In the genomic region with DNA sequence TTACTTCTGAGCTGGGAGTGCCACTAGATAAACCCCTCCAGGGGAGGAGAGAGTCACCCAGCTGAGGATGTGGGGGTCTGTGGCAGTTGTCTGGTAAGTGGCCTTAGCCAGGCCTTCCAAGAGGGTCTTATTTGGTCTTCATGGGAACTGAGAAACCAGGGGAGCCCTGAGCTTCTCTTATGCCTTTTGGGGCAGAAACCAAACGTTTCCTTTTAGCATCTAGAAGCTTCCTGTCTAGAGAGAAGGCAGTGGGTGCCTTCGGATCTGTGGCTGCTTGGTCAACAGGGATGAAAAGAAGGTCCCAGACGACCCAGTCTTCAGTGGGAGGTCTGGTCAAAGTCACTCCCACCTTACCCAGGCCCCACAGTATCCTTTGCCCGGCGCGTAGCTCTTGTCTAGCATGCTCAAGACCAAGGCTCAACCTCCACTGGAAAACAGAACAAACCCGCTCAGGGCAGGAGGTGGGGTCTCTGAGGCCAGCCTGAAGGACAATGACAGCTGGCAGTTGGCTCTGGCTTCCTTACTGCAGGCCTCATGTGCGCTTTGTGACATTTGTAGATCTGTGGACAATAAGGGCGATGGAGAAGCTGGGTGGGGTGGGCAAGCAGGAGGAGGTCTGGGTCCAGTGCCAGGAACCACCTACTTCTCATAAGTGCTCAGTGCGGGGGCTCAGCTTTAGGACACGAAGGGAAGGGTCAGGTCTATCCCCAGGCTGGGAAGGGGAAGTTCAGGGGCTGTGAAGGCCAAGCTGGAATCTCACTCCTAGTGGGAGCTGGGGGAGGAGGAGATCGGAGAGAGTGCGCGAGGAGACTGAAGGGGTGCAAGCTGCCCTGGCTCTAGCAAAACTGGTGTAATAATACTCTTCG, we compare ENCODE assay signal across 8 mouse cellular contexts. TPM values are rescaled to one million over a fixed set of nuclear protein-coding genes. Genes with fewer than 3 reads are reported as not detected.
DNase-seq lines count a peak whose midpoint lies in the region; ATAC-seq and TF ChIP-seq lines count a peak whose summit lies in the region.

TSS of gene Gm572 (plus strand) at position 27 of the 866 bp plus-strand sequence.

- no peaks in the 10 kb centered on the region for H3K36me3 ChIP-seq in heart, embryonic 10.5 days
- no peaks in the 10 kb centered on the region for H3K36me3 ChIP-seq in limb, embryonic 14.5 days (ENCODE audit: control insufficient read depth, insufficient read depth, low read length)

- H3K4me2 ChIP-seq in limb, embryonic 14.5 days (replicated peaks; ENCODE audit: low read depth, low read length, severe bottlenecking) = peak within 1 kb of the TSS; percentile 35; the same call in 1 of the 2 replicates

- no peaks in the 10 kb centered on the region for H3K9me3 ChIP-seq in heart, embryonic 10.5 days
- H3K9me3 ChIP-seq in limb, embryonic 14.5 days (ENCODE audit: control insufficient read depth, low read length) = no peaks in the 10 kb centered on the region

- H3K27ac ChIP-seq in heart, embryonic 10.5 days = peak within 1 kb of the TSS; percentile 72
- H3K27ac ChIP-seq in limb, embryonic 14.5 days (replicated peaks; ENCODE audit: low read depth, low read length) = no peak within 1 kb of the TSS

- no peak for TF ChIP-seq POLR2A in limb, embryonic 14.5 days (IDR thresholded peaks at IDR 0.05; ENCODE audit: borderline replicate concordance, extremely low read depth, insufficient read depth, insufficient read length)

- H3K4me1 ChIP-seq in heart, embryonic 10.5 days = peaks cover 10% of the 10 kb centered on the region
- peaks cover 9% of the 10 kb centered on the region; the same call in 1 of the 2 replicates for H3K4me1 ChIP-seq in limb, embryonic 14.5 days (ENCODE audit: control insufficient read depth, insufficient read depth, low read length)

- no peak within 1 kb of the TSS for H3K9ac ChIP-seq in limb, embryonic 14.5 days (ENCODE audit: low read depth, low read length, severe bottlenecking)

- no peak for DNase-seq in heart, embryonic 10.5 days (ENCODE audit: low spot score)
- DNase-seq in heart, adult 11 months = no peak
- DNase-seq in thymus, postnatal 0 days (ENCODE audit: low spot score) = peak; percentile 53
- no peak for DNase-seq in thymus, postnatal 14 days
- peak; percentile 42 for DNase-seq in limb, embryonic 14.5 days (ENCODE audit: low spot score)
- no peak for DNase-seq in right cerebral cortex, postnatal 36 days (ENCODE audit: low spot score in 2 of 2)
- no peak for DNase-seq in retina, postnatal 1 day
- DNase-seq in spleen, postnatal 14 days (ENCODE audit: low spot score in 2 of 2) = no peak

- peak; percentile 56 for ATAC-seq in limb, embryonic 14.5 days (ENCODE audit: low FRiP score, low read depth)

- peak within 1 kb of the TSS; percentile 40 for H3K4me3 ChIP-seq in heart, embryonic 10.5 days
- no peak within 1 kb of the TSS; the same call in 1 of the 2 replicates for H3K4me3 ChIP-seq in limb, embryonic 14.5 days (replicated peaks; ENCODE audit: low read length)

- no peaks in the 10 kb centered on the region for H3K27me3 ChIP-seq in heart, embryonic 10.5 days (ENCODE audit: insufficient read depth, poor library complexity, severe bottlenecking)
- no peaks in the 10 kb centered on the region for H3K27me3 ChIP-seq in limb, embryonic 14.5 days (ENCODE audit: control insufficient read depth, insufficient read depth, low read length)

- WGBS in heart, embryonic 10.5 days = 56% methylated on average over 15 of the region's 15 CpGs
- 63% methylated on average over 15 of the region's 15 CpGs for WGBS in limb, embryonic 14.5 days

RNA-seq across cellular contexts. Expression of gene Gm572, which starts in this region (rescaled TPM):
- not detected in 2 replicates for polyA plus RNA-seq in heart, embryonic 10.5 days (2016; fragmentation: Nextera tagmentation; extraction: Ambion mirVana)
- polyA plus RNA-seq in thymus, postnatal 0 days (2015; fragmentation: Nextera tagmentation; extraction: Ambion mirVana) = 0.09 TPM in 1 of 2 replicates, not detected in the other
- polyA plus RNA-seq in limb, embryonic 14.5 days (2012; rRNA removed) = 0.11 and 0.24 TPM in 2 replicates
- polyA plus RNA-seq in limb, embryonic 14.5 days (2014; fragmentation: Nextera tagmentation; extraction: Ambion mirVana) = not detected in 2 replicates

Comparison
In these comparisons a context has a peak if more than half of its experiments do, and no peak if none do; other contexts are left out.
1. Peak in DNase-seq in thymus, postnatal 0 days; RNA of the gene not detected or under 1 TPM.
2. Peak in DNase-seq, ATAC-seq and H3K4me2 ChIP-seq in limb, embryonic 14.5 days; RNA of the gene not detected or under 1 TPM.